11 mouse cellular contexts compared by ENCODE assay signal in the genomic region with DNA sequence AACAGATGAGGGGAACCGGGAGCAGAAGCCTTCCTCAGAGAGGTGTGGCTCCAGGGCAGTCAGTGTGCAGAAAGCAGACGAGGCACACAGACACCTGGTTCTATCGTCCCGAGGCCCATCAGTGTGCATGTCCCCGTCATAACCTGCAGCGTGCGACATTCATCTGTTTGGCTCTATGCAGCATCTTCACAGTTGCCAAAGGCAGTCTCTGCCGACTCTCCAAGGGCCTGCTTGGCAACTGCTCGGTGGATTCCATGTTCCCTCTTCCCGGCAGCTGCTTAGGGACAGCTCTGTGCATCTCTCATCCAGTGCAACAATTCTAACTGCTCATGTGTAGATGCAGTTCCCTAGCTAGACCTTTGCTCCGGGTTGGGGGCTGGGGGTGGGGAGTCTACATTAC.
"Had no signal": no experiment of that assay in that cellular context is flagged by ENCODE, and none has a peak within 500 bp of the region (broad histone marks: within the 10 kb centered on the region; RNA-seq: fewer than 3 reads in every experiment).

No protein-coding gene starts in this region.

- H3K27ac ChIP-seq: kidney, embryonic 15.5 days; limb, embryonic 13.5 days; liver, embryonic 14.5 days; midbrain, embryonic 12.5 days had no signal

- H3K9ac ChIP-seq: kidney, embryonic 15.5 days; limb, embryonic 13.5 days; liver, embryonic 14.5 days; midbrain, embryonic 12.5 days had no signal

- ATAC-seq: intestine, embryonic 16.5 days had no signal

- H3K4me3 ChIP-seq: kidney, embryonic 15.5 days; limb, embryonic 13.5 days; midbrain, embryonic 12.5 days; myocyte had no signal

- H3K4me1 ChIP-seq: limb, embryonic 13.5 days; midbrain, embryonic 12.5 days had no signal

- DNase-seq: kidney, adult 2 months; kidney, postnatal 14 days; lung, adult 18-20 months; retina, postnatal 1 day; right cerebral cortex, postnatal 14 days had no signal

- H3K36me3 ChIP-seq: kidney, embryonic 15.5 days; limb, embryonic 13.5 days; midbrain, embryonic 12.5 days had no signal

- H3K4me2 ChIP-seq: kidney, embryonic 15.5 days; limb, embryonic 13.5 days; midbrain, embryonic 12.5 days had no signal

- H3K27me3 ChIP-seq: limb, embryonic 13.5 days; midbrain, embryonic 12.5 days had no signal

- H3K9me3 ChIP-seq: kidney, embryonic 15.5 days; limb, embryonic 13.5 days; midbrain, embryonic 12.5 days had no signal
